In the genomic region with DNA sequence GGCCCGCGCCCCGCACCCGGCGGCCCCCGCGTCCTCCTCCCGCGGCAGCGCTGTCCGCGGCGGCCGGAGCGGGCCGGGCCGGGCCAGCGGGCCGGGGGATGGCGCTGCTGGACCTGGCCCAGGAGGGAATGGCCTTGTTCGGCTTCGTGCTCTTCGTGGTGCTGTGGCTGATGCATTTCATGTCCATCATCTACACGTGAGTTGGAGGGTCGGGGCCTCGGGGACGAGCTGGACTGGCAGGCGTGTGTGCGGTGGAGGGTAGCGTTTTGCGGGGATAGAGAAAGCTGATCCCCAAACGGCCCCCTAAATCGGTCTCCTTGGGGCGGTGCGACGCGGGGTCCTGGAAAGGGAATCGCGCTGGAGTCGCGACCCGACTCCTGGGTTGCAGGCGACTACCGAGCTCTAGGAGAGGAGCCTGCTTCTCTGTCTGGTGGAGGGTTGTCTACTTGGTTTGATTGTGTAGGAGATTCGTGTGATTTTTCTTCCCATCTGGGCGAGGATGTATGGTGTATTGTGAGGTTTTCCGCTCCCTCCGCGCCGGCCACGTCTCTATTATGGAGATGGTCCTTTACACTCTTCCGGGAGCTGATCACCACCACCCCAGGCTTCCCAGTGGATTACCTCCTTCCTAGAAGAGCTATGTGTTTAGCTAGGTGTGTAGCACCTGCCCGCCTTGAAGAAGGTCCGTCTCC, we compare ENCODE assay signal across 8 mouse cellular contexts. TPM values are rescaled to one million over a fixed set of nuclear protein-coding genes. Genes with fewer than 3 reads are reported as not detected.
A peak's percentile ranks its signal among the peaks of the same experiment; 100 is the strongest.
DNase-seq lines count a peak whose midpoint lies in the region; ATAC-seq and TF ChIP-seq lines count a peak whose summit lies in the region.

No protein-coding gene starts in this region.

- under 1% methylated on average over 53 of the region's 54 CpGs for WGBS in heart, embryonic 10.5 days
- under 1% methylated on average over 47 of the region's 54 CpGs for WGBS in lung, embryonic 15.5 days

- TF ChIP-seq CTCF in cortical plate, adult 2 months (IDR thresholded peaks at IDR 0.05; ENCODE audit: extremely low read depth, insufficient read depth, low read length), result no peak

- TF ChIP-seq POLR2A in cortical plate, adult 2 months (IDR thresholded peaks at IDR 0.05; ENCODE audit: extremely low read depth, insufficient read depth, low read length), result 0 out of 2 replicates have a peak, but pooled peaks have one; percentile 2

- H3K27me3 ChIP-seq in heart, embryonic 10.5 days (ENCODE audit: insufficient read depth, poor library complexity, severe bottlenecking), result no peaks in the 10 kb centered on the region
- no peaks in the 10 kb centered on the region for H3K27me3 ChIP-seq in lung, embryonic 15.5 days

- peak overlapping the region; percentile 96 for H3K9ac ChIP-seq in lung, embryonic 15.5 days

- no peaks in the 10 kb centered on the region; the same call in 1 of the 2 replicates for H3K36me3 ChIP-seq in heart, embryonic 10.5 days
- no peaks in the 10 kb centered on the region for H3K36me3 ChIP-seq in lung, embryonic 15.5 days

- peak; percentile 30 for DNase-seq in right cerebral cortex, adult 18-20 months
- DNase-seq in right cerebral cortex, postnatal 4 days, result no peak
- DNase-seq in heart, embryonic 10.5 days (ENCODE audit: low spot score), result peak; percentile 79
- peak; percentile 12 to 39 for DNase-seq in layer of hippocampus, adult 18-20 months (ENCODE audit: low spot score in 2 of 2)
- peak; percentile 18 for DNase-seq in right cerebral cortex, postnatal 14 days
- no peak for DNase-seq in urinary bladder, postnatal 10 days (ENCODE audit: low spot score)

- ATAC-seq in lung, embryonic 15.5 days (ENCODE audit: borderline replicate concordance, extremely low read depth, low FRiP score, low TSS enrichment), result peak; percentile 7; the same call in 1 of the 2 replicates

- H3K4me3 ChIP-seq in cortical plate, adult 2 months (ENCODE audit: insufficient read depth, low read length), result peak overlapping the region; percentile 77
- H3K4me3 ChIP-seq in heart, embryonic 10.5 days, result peak overlapping the region; percentile 93
- peak overlapping the region; percentile 85 for H3K4me3 ChIP-seq in lung, embryonic 15.5 days

- H3K4me2 ChIP-seq in lung, embryonic 15.5 days, result peak overlapping the region; percentile 64

- H3K9me3 ChIP-seq in heart, embryonic 10.5 days, result no peaks in the 10 kb centered on the region
- no peaks in the 10 kb centered on the region for H3K9me3 ChIP-seq in lung, embryonic 15.5 days

- no peaks in the 10 kb centered on the region; the same call in 1 of the 2 replicates for H3K4me1 ChIP-seq in cortical plate, adult 2 months (ENCODE audit: control insufficient read depth, insufficient read depth, low read length)
- peaks cover 10% of the 10 kb centered on the region; the same call in 1 of the 2 replicates for H3K4me1 ChIP-seq in heart, embryonic 10.5 days
- H3K4me1 ChIP-seq in lung, embryonic 15.5 days, result peaks cover 11% of the 10 kb centered on the region

- peak overlapping the region; percentile 80 for H3K27ac ChIP-seq in cortical plate, adult 2 months (ENCODE audit: insufficient read depth, low read length)
- H3K27ac ChIP-seq in heart, embryonic 10.5 days, result peak overlapping the region; percentile 97
- H3K27ac ChIP-seq in lung, embryonic 15.5 days, result peak overlapping the region; percentile 97

RNA-seq across cellular contexts. Expression of a gene that starts 0.6 kb away (rescaled TPM):
- 59.1 and 60.7 TPM in 2 replicates for polyA plus RNA-seq in cortical plate, adult 2 months (2012; rRNA removed)
- polyA plus RNA-seq in heart, embryonic 10.5 days (2016; fragmentation: Nextera tagmentation; extraction: Ambion mirVana), result 8.2 and 9.7 TPM in 2 replicates
- total RNA-seq in layer of hippocampus, adult 18-20 months (2021), result 10 to 100 TPM; 64.4 to 68.6 TPM
- polyA plus RNA-seq in lung, embryonic 15.5 days (2015; fragmentation: Nextera tagmentation; extraction: Ambion mirVana), result 10.0 and 12.1 TPM in 2 replicates

RNA-seq across cellular contexts. Expression of a gene that starts 50.9 kb away (rescaled TPM):
- polyA plus RNA-seq in cortical plate, adult 2 months (2012; rRNA removed), result not detected in 2 replicates
- polyA plus RNA-seq in heart, embryonic 10.5 days (2016; fragmentation: Nextera tagmentation; extraction: Ambion mirVana), result not detected in 2 replicates
- total RNA-seq in layer of hippocampus, adult 18-20 months (2021), result not detected
- polyA plus RNA-seq in lung, embryonic 15.5 days (2015; fragmentation: Nextera tagmentation; extraction: Ambion mirVana), result not detected in 2 replicates

Comparison
In these comparisons a context has a peak if more than half of its experiments do, and no peak if none do; other contexts are left out.
1. DNase-seq: peak in right cerebral cortex, adult 18-20 months (single experiment), heart, embryonic 10.5 days (single experiment), layer of hippocampus, adult 18-20 months (2 of 2) and right cerebral cortex, postnatal 14 days (single experiment); none in right cerebral cortex, postnatal 4 days (single experiment) and urinary bladder, postnatal 10 days (single experiment).
2. Peak in every context shown above with its lines, with median percentiles within 50 percentile points of each other: H3K27ac ChIP-seq and H3K4me3 ChIP-seq.